ENCODE assay signal across 29 mouse cellular contexts in the genomic region with DNA sequence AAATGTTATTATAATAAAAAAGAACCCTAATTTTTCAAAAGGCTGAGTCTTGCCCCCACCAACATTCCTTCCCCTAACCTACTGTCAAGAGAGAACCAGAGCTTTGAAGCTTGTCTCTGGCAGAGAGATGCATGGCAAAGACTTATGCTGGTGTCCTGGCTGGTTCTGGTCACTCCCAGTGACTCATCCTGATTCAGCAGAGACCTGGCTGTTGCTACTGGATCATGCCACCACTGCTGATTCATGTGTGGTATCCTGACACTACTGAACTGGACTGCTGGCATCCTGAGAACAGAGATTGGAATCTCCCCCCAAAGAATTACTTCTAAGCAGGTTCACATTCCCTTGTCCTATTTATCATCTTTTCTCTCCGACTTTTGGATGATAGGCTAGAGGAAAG.
DNase-seq lines count a peak whose midpoint lies in the region; ATAC-seq lines count a peak whose summit lies in the region.
"Had no signal": no experiment of that assay in that cellular context is flagged by ENCODE, and none has a peak within 500 bp of the region (broad histone marks: within the 10 kb centered on the region; RNA-seq: fewer than 3 reads in every experiment).

No protein-coding gene starts in this region.

- no peak for ATAC-seq in heart, embryonic 11.5 days (replicated peaks; ENCODE audit: insufficient number of reproducible peaks, low FRiP score, low TSS enrichment)
- ATAC-seq: forebrain, embryonic 15.5 days; hindbrain, postnatal 0 days; intestine, embryonic 15.5 days; liver, embryonic 12.5 days; liver, postnatal 0 days had no signal

- H3K4me1 ChIP-seq in heart, embryonic 11.5 days (ENCODE audit: control insufficient read depth, insufficient read depth, low read length): no peaks in the 10 kb centered on the region
- no peaks in the 10 kb centered on the region for H3K4me1 ChIP-seq in embryonic facial prominence, embryonic 10.5 days
- H3K4me1 ChIP-seq: embryonic facial prominence, embryonic 15.5 days; forebrain, embryonic 15.5 days; hindbrain, embryonic 10.5 days; intestine, embryonic 15.5 days; liver, embryonic 12.5 days; midbrain, embryonic 12.5 days had no signal

- H3K27me3 ChIP-seq in heart, embryonic 11.5 days (ENCODE audit: control insufficient read depth, insufficient read depth, low read length): no peaks in the 10 kb centered on the region
- no peaks in the 10 kb centered on the region for H3K27me3 ChIP-seq in embryonic facial prominence, embryonic 10.5 days (replicated peaks; ENCODE audit: low read depth, poor library complexity, severe bottlenecking)
- H3K27me3 ChIP-seq: CH12.LX; embryonic facial prominence, embryonic 15.5 days; intestine, embryonic 15.5 days; liver, embryonic 12.5 days; midbrain, embryonic 12.5 days had no signal

- no peaks in the 10 kb centered on the region for H3K36me3 ChIP-seq in heart, embryonic 11.5 days (ENCODE audit: control insufficient read depth, insufficient read depth, low read length)
- H3K36me3 ChIP-seq in embryonic facial prominence, embryonic 10.5 days (replicated peaks): no peaks in the 10 kb centered on the region
- H3K36me3 ChIP-seq: embryonic facial prominence, embryonic 15.5 days; forebrain, embryonic 15.5 days; hindbrain, embryonic 10.5 days; intestine, embryonic 15.5 days; liver, embryonic 12.5 days; midbrain, embryonic 12.5 days had no signal

- no peak overlapping the region for H3K27ac ChIP-seq in heart, embryonic 11.5 days (ENCODE audit: low read depth, low read length)
- no peak overlapping the region for H3K27ac ChIP-seq in embryonic facial prominence, embryonic 10.5 days (replicated peaks)
- H3K27ac ChIP-seq: embryonic facial prominence, embryonic 15.5 days; forebrain, embryonic 15.5 days; hindbrain, embryonic 10.5 days; hindbrain, postnatal 0 days; intestine, embryonic 15.5 days; liver, embryonic 12.5 days; midbrain, embryonic 12.5 days had no signal

- no peak overlapping the region for H3K9ac ChIP-seq in heart, embryonic 11.5 days (ENCODE audit: low read depth, low read length)
- H3K9ac ChIP-seq: embryonic facial prominence, embryonic 15.5 days; forebrain, embryonic 15.5 days; intestine, embryonic 15.5 days; liver, embryonic 12.5 days; liver, postnatal 0 days; midbrain, embryonic 12.5 days had no signal

- DNase-seq in adrenal gland, adult 2 months: peak; percentile 57
- DNase-seq in adrenal gland, postnatal 4 days (ENCODE audit: low spot score in 2 of 2): no peak
- peak; percentile 69 for DNase-seq in 3134 (ENCODE audit: extremely low read depth, insufficient read length, low spot score)
- peak; percentile 70 for DNase-seq in Muller cell, postnatal 12 days (ENCODE audit: inconsistent ontology term)
- peak; percentile 4 for DNase-seq in adrenal gland, postnatal 14 days
- DNase-seq in embryonic facial prominence, embryonic 10.5 days (ENCODE audit: low spot score): no peak
- no peak for DNase-seq in ovary, postnatal 36 days (ENCODE audit: low spot score)
- DNase-seq: B cell, adult 2 months; cerebellum, adult 8-10 months; gastrocnemius, postnatal 10 days; heart, postnatal 14 days; kidney, adult 2 months; kidney, postnatal 4 days; layer of hippocampus, postnatal 36 days; left cerebral cortex, postnatal 4 days; liver, postnatal 0 days; lung, postnatal 4 days; thymus, adult 2 months; thymus, postnatal 36 days had no signal

- no peak overlapping the region for H3K4me3 ChIP-seq in heart, embryonic 11.5 days (ENCODE audit: low read depth, low read length)
- no peak overlapping the region for H3K4me3 ChIP-seq in embryonic facial prominence, embryonic 10.5 days
- H3K4me3 ChIP-seq: embryonic facial prominence, embryonic 15.5 days; forebrain, embryonic 15.5 days; hindbrain, embryonic 10.5 days; intestine, embryonic 15.5 days; liver, embryonic 12.5 days; megakaryocyte, embryonic 14.5 days; midbrain, embryonic 12.5 days had no signal

- 35% methylated on average over 1 of the region's 1 CpGs for WGBS in heart, embryonic 11.5 days (ENCODE audit: insufficient replicate concordance)
- WGBS in embryonic facial prominence, embryonic 10.5 days: 51% methylated on average over 1 of the region's 1 CpGs

- no peak overlapping the region for H3K4me2 ChIP-seq in heart, embryonic 11.5 days
- H3K4me2 ChIP-seq: embryonic facial prominence, embryonic 15.5 days; forebrain, embryonic 15.5 days; intestine, embryonic 15.5 days; liver, embryonic 12.5 days; midbrain, embryonic 12.5 days had no signal

- no peaks in the 10 kb centered on the region for H3K9me3 ChIP-seq in heart, embryonic 11.5 days (replicated peaks; ENCODE audit: control insufficient read depth, low read length)
- no peaks in the 10 kb centered on the region for H3K9me3 ChIP-seq in embryonic facial prominence, embryonic 10.5 days
- H3K9me3 ChIP-seq: embryonic facial prominence, embryonic 15.5 days; forebrain, embryonic 15.5 days; hindbrain, embryonic 10.5 days; intestine, embryonic 15.5 days; liver, embryonic 12.5 days; megakaryocyte, embryonic 14.5 days; midbrain, embryonic 12.5 days had no signal

Comparison
In these comparisons a context has a peak if more than half of its experiments do, and no peak if none do; other contexts are left out.
1. DNase-seq: peak in adrenal gland, adult 2 months (single experiment), 3134 (single experiment), Muller cell, postnatal 12 days (single experiment) and adrenal gland, postnatal 14 days (single experiment); none in adrenal gland, postnatal 4 days (0 of 2), embryonic facial prominence, embryonic 10.5 days (single experiment) and ovary, postnatal 36 days (single experiment).